Mouse (Mus musculus): ENCODE results near the gene Frem1. TPM values are rescaled to one million over a fixed set of nuclear protein-coding genes. Genes with fewer than 3 reads are reported as not detected.

Gene Frem1
- polyA plus RNA-seq, 1 experiment from 2014 or later = 1.7 TPM

DNA sequence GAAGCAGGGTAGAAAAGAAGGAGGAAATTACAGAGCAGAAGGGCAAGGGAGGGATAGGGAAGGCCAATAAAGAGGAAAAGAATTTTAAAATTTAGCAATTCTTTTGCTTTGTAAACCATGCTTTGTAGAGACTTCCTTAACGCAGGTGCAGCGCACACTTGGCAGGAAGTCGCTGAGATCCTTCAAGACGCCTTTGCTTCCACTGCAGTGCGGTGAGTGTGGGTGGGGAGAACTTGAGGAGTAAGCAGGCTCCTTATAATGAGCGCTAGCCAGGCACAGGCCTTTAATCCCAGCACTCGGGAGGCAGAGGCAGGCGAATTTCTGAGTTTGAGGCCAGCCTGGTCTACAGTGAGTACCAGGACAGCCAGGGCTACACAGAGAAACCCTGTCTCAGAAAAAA lies 1.1 kb upstream of the Frem1 start:
- Histone ChIP-seq H3K27me3 (replicated peaks) (peaks cover 22% of the 10 kb centered on the region), H3K36me3 (no peaks in the 10 kb centered on the region), H3K9me3 (replicated peaks) (no peaks in the 10 kb centered on the region), H3K4me1 (0 out of 2 replicates have a peak, but pooled peaks cover 10% of the 10 kb centered on the region), H3K9ac (no peak overlapping the region), H3K4me3 (no peak overlapping the region), H3K27ac (no peak overlapping the region), H3K4me2 (no peak overlapping the region)
- ATAC-seq = no peak
- 42% methylated on average over 8 of the region's 8 CpGs for WGBS (ENCODE audit: insufficient replicate concordance)

DNA sequence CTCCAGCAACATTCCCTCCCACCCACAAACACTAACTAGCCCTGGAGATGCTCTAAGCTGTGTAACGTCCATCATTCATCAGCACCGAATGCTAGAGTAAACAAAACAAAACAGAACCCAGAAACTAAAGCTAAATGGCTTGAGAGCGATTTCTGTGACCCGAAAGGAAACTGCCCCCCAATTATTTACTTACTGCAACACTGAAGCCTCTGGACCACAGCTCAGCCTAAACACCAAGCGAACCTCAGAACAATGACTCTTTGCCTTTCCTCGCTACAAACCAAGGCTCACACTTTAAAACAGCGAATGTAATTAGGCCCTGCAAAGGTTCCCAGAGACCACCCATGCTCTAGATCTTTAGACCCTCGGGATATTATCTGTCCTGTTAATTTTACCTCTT lies 963 bp downstream of the Frem1 start:
- WGBS (ENCODE audit: insufficient replicate concordance) = 42% methylated on average over 8 of the region's 8 CpGs
- H3K27ac ChIP-seq = no peak overlapping the region

DNA sequence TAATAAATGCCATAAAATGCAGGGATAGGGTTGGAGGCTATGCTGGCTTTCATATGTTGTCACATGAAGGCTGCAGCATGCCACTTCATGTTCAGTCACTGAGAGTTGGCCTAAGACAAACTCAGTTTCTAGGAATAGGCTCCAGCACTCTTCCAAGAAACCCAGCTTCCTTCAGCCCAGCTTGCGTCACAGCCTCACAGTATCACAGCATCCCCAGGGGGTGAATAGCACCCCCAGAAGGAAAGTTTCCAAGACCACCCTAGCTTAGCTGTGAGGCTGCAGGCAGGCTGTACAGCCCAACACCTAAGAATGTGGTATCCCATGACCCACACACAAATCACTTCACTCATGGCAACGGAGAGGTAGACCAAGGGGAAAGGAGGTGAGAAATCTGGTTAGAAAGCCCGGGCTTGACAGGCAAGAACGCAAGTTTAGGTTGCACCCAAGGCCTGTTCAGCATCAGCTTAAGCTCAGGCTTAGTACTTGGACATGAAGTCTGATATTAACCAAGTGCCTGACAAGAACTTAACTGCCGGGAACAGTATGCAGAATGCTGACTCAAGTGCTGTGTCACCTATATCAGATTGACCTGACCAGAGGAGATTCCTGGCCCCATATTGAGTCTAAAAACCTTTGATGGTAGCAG lies 1.9 kb downstream of the Frem1 start:
- Histone ChIP-seq H3K27ac (no peak overlapping the region), H3K9me3 (replicated peaks) (no peaks in the 10 kb centered on the region), H3K27me3 (replicated peaks) (peaks cover 22% of the 10 kb centered on the region), H3K36me3 (no peaks in the 10 kb centered on the region), H3K4me3 (0 out of 2 replicates have a peak overlapping the region, but pooled peaks have one; percentile 9), H3K4me2 (peak overlapping the region; percentile 29), H3K4me1 (0 out of 2 replicates have a peak, but pooled peaks cover 10% of the 10 kb centered on the region), H3K9ac (no peak overlapping the region)
- no peak for ATAC-seq
- WGBS (ENCODE audit: insufficient replicate concordance) = 62% methylated on average over 5 of the region's 5 CpGs

More for the DNA sequence above, 963 bp downstream of the Frem1 start:
- Histone ChIP-seq H3K4me3 (peak overlapping the region; percentile 32), H3K9me3 (replicated peaks) (no peaks in the 10 kb centered on the region), H3K27me3 (replicated peaks) (peaks cover 22% of the 10 kb centered on the region), H3K9ac (no peak overlapping the region), H3K36me3 (no peaks in the 10 kb centered on the region), H3K4me2 (0 out of 2 replicates have a peak overlapping the region, but pooled peaks have one; percentile 10), H3K4me1 (0 out of 2 replicates have a peak, but pooled peaks cover 10% of the 10 kb centered on the region)
- no peak for ATAC-seq

DNA sequence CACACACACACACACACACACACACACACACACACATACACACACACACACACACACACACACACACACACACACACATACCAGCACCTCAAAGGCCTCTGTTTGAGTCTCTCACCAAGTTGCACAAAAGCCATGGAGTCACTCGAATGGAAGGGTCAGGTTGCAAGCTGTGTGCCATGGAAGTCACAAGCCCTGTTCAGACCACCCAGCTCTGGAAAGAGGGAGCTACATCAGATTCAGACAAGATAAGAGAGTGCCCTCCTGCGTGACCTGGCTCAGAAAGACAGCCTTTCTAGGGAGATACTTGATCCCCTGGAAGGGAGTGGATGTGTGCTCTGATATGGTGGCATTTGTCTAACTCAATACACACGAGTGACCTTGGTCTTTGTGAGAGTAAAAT lies 2.9 kb downstream of the Frem1 start:
- Histone ChIP-seq H3K27ac (no peak overlapping the region), H3K9me3 (replicated peaks) (no peaks in the 10 kb centered on the region), H3K4me2 (no peak overlapping the region), H3K36me3 (no peaks in the 10 kb centered on the region), H3K9ac (no peak overlapping the region), H3K4me3 (no peak overlapping the region), H3K4me1 (0 out of 2 replicates have a peak, but pooled peaks cover 10% of the 10 kb centered on the region), H3K27me3 (replicated peaks) (peaks cover 22% of the 10 kb centered on the region)
- WGBS (ENCODE audit: insufficient replicate concordance) = 38% methylated on average over 3 of the region's 3 CpGs
- no peak for ATAC-seq

DNA sequence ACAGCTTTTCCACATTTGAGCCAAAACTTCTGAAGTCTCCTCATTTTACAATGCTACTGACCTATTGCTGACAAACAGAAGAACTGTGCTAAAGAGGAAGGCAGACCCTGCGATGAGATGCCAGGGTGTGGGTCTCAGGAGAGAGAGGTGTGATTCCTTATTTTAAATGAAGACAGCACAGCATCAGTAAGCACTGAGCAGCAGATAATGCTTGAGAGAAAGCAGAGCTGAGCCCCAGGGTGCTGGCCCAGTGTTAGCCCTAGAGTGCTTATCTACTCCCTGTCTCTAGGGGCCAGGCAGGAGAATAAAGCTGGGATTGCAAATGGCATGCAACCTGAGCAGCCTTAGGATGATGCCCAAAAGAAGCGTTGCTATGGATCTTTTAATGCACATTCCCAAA lies 3.6 kb downstream of the Frem1 start:
- Histone ChIP-seq H3K4me2 (no peak overlapping the region), H3K4me1 (0 out of 2 replicates have a peak, but pooled peaks cover 10% of the 10 kb centered on the region), H3K4me3 (no peak overlapping the region), H3K36me3 (no peaks in the 10 kb centered on the region), H3K9ac (no peak overlapping the region), H3K27ac (no peak overlapping the region), H3K27me3 (replicated peaks) (peaks cover 22% of the 10 kb centered on the region), H3K9me3 (replicated peaks) (no peaks in the 10 kb centered on the region)
- WGBS (ENCODE audit: insufficient replicate concordance) = 50% methylated on average over 2 of the region's 2 CpGs
- no peak for ATAC-seq

DNA sequence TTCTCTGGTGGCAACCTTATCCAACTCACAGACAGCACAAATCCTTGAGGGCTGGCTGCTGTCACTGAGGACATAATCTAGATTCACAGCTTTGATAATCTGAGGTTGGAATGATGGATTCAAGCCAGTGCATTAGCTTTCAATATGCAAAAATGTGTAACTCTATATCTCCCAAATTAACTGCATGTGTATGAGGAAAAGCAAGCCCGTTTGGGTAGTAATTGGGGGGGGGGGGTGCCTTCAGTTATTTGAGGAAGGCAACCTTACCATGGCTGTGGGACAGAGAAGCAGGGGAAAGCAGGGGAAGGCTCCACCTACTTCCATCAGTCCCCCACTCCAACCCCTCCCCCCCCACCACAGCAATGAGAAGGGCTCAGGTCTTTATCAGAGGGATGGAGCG lies 5.3 kb downstream of the Frem1 start:
- no peak overlapping the region for H3K4me3 ChIP-seq
- H3K27ac ChIP-seq = no peak overlapping the region
- H3K9me3 ChIP-seq (replicated peaks) = no peaks in the 10 kb centered on the region
- 0 out of 2 replicates have a peak, but pooled peaks cover 4% of the 10 kb centered on the region for H3K4me1 ChIP-seq
- H3K9ac ChIP-seq = no peak overlapping the region
- H3K4me2 ChIP-seq = no peak overlapping the region
- WGBS (ENCODE audit: insufficient replicate concordance) = 48% methylated on average over 2 of the region's 2 CpGs
- ATAC-seq = no peak
- no peaks in the 10 kb centered on the region for H3K36me3 ChIP-seq
- H3K27me3 ChIP-seq (replicated peaks) = peaks cover 7% of the 10 kb centered on the region

DNA sequence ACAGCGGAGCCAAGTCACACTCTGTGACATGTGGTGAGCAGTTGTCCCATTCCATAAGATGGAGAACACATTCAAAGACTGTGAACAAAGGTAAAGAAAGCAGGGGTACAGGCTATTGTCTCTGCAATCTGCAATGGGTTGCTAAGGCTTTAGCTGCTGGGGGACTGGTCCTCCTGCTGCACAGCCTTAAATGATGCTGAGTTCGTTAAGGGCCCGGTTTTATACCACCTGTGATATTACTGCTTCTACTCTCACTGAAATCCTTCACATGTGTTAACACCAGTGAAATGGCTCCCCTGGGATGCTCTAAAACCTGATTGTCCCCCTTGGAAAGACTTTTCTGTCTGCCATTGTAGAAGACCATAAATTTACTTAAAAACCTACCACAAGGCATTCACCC lies 6.1 kb downstream of the Frem1 start:
- no peaks in the 10 kb centered on the region; the same call in 1 of the 2 replicates for H3K27me3 ChIP-seq (replicated peaks)
- H3K4me2 ChIP-seq = no peak overlapping the region
- no peaks in the 10 kb centered on the region for H3K36me3 ChIP-seq
- no peak overlapping the region for H3K27ac ChIP-seq
- WGBS (ENCODE audit: insufficient replicate concordance) = 77% methylated on average over 3 of the region's 3 CpGs
- no peak overlapping the region for H3K4me3 ChIP-seq
- no peak overlapping the region for H3K9ac ChIP-seq
- no peaks in the 10 kb centered on the region for H3K9me3 ChIP-seq (replicated peaks)
- 0 out of 2 replicates have a peak, but pooled peaks cover 4% of the 10 kb centered on the region for H3K4me1 ChIP-seq
- no peak for ATAC-seq

DNA sequence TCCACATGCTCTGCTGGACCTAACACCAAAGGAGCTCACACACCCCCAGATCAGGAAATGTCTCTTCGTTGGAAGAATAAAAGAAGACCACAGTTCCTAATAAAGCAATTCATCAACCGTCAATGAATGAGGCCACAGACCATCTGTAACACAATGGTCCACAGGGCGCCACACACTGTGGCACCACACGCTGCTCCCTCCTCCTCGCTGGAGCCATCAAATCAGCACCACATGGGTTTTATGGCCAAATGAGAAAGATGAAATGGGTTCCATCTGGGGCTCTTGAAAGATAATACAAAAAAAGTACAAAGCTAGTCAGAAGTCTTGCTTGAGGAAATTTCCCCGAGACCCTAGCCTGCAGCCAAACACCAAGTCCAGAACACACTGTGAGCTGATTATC lies 6.9 kb downstream of the Frem1 start:
- WGBS (ENCODE audit: insufficient replicate concordance) = 60% methylated on average over 6 of the region's 6 CpGs
- Histone ChIP-seq H3K4me2 (no peak overlapping the region), H3K4me1 (0 out of 2 replicates have a peak, but pooled peaks cover 4% of the 10 kb centered on the region), H3K27me3 (replicated peaks) (no peaks in the 10 kb centered on the region), H3K36me3 (no peaks in the 10 kb centered on the region), H3K9me3 (replicated peaks) (no peaks in the 10 kb centered on the region), H3K9ac (no peak overlapping the region), H3K27ac (no peak overlapping the region), H3K4me3 (no peak overlapping the region)
- no peak for ATAC-seq

DNA sequence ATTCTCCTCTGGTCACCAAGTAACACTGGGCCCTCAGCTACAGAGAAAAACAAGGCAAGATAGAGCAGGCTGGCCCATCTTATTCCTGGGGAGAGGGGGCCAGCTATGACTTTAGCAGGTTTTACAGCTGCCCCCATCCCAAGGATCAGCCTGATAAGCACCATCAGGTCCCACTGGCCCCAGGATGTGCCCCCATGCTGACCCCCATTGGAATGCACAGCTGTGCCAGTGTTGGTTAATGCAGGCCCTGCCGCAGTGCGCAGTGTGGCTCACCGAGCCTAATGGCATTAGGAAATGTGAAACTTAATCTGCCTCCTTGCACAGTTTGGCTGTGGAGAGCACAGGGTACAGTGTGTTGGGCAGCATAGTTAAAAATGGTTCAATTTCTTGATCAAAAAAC lies 11.4 kb downstream of the Frem1 start:
- no peak overlapping the region for H3K4me2 ChIP-seq
- H3K27ac ChIP-seq = no peak overlapping the region
- H3K9ac ChIP-seq = no peak overlapping the region
- no peak for ATAC-seq
- WGBS (ENCODE audit: insufficient replicate concordance) = 83% methylated on average over 3 of the region's 3 CpGs
- H3K36me3 ChIP-seq = no peaks in the 10 kb centered on the region
- H3K4me1 ChIP-seq = no peaks in the 10 kb centered on the region
- no peak overlapping the region for H3K4me3 ChIP-seq
- no peaks in the 10 kb centered on the region for H3K9me3 ChIP-seq (replicated peaks)
- H3K27me3 ChIP-seq (replicated peaks) = no peaks in the 10 kb centered on the region

DNA sequence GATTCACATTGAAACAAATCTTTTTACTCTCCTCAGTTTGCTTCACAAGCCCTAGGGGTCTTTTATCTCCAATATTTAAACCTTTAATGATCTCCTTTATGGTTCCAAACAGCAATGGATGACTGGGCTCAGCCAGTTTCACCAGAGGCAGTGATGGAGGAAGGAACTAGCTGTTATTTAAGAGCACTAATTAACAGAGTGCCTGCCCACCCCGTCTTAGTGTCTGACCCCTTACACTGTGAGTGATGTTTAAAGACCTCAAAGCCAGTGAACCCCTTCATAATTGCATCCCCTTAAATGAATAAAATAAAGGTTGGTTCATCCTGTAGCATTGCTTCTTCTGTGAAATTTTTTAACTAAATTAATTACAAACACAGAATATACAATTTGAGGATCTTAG lies 19.4 kb downstream of the Frem1 start:
- no peak overlapping the region for H3K9ac ChIP-seq
- no peaks in the 10 kb centered on the region for H3K4me1 ChIP-seq
- H3K27ac ChIP-seq = no peak overlapping the region
- ATAC-seq = no peak
- H3K27me3 ChIP-seq (replicated peaks) = no peaks in the 10 kb centered on the region
- H3K4me3 ChIP-seq = no peak overlapping the region
- no peaks in the 10 kb centered on the region for H3K36me3 ChIP-seq
- 58% methylated on average over 1 of the region's 1 CpGs for WGBS (ENCODE audit: insufficient replicate concordance)
- no peaks in the 10 kb centered on the region for H3K9me3 ChIP-seq (replicated peaks)
- no peak overlapping the region for H3K4me2 ChIP-seq

DNA sequence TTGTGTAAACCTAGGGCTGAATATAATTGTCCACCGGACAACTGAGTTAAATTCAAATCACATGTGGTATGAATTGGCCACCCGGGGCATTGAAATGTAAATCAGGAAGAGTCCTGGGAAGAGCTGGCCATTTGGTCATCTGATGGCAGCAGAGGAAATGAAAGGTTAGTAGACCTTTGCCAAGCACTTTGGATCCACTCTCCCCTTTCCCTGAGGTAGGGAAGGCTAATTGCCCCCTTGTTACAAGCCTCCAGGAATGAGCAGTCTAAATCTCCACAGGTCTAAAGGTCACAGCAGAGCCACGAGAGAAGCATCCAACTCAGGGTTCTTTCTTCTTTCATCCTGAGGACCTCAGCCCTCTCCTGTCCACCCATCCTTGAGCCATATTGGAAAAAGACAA lies 20.5 kb downstream of the Frem1 start:
- Histone ChIP-seq H3K27me3 (replicated peaks) (no peaks in the 10 kb centered on the region), H3K4me2 (no peak overlapping the region), H3K27ac (no peak overlapping the region), H3K9ac (no peak overlapping the region), H3K4me3 (no peak overlapping the region), H3K36me3 (no peaks in the 10 kb centered on the region), H3K4me1 (no peaks in the 10 kb centered on the region), H3K9me3 (replicated peaks) (no peaks in the 10 kb centered on the region)
- 47% methylated on average over 3 of the region's 3 CpGs for WGBS (ENCODE audit: insufficient replicate concordance)
- ATAC-seq = no peak

DNA sequence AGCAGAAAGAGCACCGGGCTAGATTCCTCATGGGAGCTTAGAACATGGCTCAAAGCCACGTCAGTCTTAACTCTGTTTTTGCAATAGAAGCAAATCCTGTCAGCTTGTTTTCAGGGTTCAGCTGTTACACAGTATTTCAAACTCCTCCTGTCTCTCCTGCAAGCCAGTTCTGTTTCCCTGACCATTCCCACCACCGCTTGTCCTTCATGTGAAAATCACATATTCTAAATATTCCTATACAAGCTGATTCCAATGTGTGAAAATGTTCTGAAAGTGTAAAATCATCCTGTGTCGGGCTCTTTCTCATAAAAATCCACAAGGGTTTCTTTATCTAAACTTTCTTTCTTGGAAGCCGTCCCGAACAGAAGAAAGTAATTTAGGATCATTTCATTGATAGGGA lies 22.0 kb downstream of the Frem1 start:
- no peak overlapping the region for H3K9ac ChIP-seq
- ATAC-seq = no peak
- H3K9me3 ChIP-seq (replicated peaks) = no peaks in the 10 kb centered on the region
- H3K4me2 ChIP-seq = no peak overlapping the region
- H3K4me1 ChIP-seq = no peaks in the 10 kb centered on the region
- 78% methylated on average over 6 of the region's 6 CpGs for WGBS (ENCODE audit: insufficient replicate concordance)
- no peak overlapping the region for H3K27ac ChIP-seq
- H3K4me3 ChIP-seq = no peak overlapping the region
- no peaks in the 10 kb centered on the region for H3K27me3 ChIP-seq (replicated peaks)
- H3K36me3 ChIP-seq = no peaks in the 10 kb centered on the region

All from liver, embryonic 12.5 days (tissue).